Mouse (Mus musculus) MEL (cell line): ENCODE results near the gene Eif2ak4. TPM values are rescaled to one million over a fixed set of nuclear protein-coding genes. Genes with fewer than 3 reads are reported as not detected.

Source experiments
- DNase-seq: peaks from one replicate; pipeline ENCODE4 v3.0.0; 2011; ENCODE audit warnings: low read depth, low spot score
- H3K27ac ChIP-seq: 2 replicates; pipeline ENCODE4 v1.5.1; 2012; ENCODE audit warnings: low read depth, mild to moderate bottlenecking, control low read depth, low read length, moderate library complexity; ENCODE audit not compliant: control insufficient read depth
- H3K27me3 ChIP-seq, 2 experiments: fragments of 150-350 bp in 1 of 2; sonication (generic) in 1 of 2; 2 replicates each; pipeline ENCODE4 v1.6.1; 2012; ENCODE audit warnings: low read length in 2 of 2, mild to moderate bottlenecking in 2 of 2, improper control_type of control experiment in 1 of 2, moderate library complexity in 1 of 2; ENCODE audit not compliant: insufficient read depth in 2 of 2, control insufficient read depth in 1 of 2
- H3K36me3 ChIP-seq, 2 experiments: 2 replicates each; pipeline ENCODE4 v1.6.1; 2012 to 2014; ENCODE audit warnings: low read length in 2 of 2, improper control_type of control experiment in 1 of 2, inconsistent platforms in 1 of 2, mild to moderate bottlenecking in 1 of 2; ENCODE audit not compliant: insufficient read depth in 2 of 2, control insufficient read depth in 1 of 2
- H3K4me1 ChIP-seq, 2 experiments: fragments of 150-350 bp in 1 of 2; sonication (generic) in 1 of 2; 2 replicates each; pipeline ENCODE4 v1.6.1; 2012; ENCODE audit warnings: low read length in 2 of 2, improper control_type of control experiment in 1 of 2, mild to moderate bottlenecking in 1 of 2; ENCODE audit not compliant: insufficient read depth in 2 of 2, control insufficient read depth in 1 of 2
- H3K4me3 ChIP-seq, 2 experiments: fragments of 150-350 bp in 1 of 2; sonication (generic) in 1 of 2; 2 replicates each; pipeline ENCODE4 v1.5.1; 2012; ENCODE audit warnings: low read depth in 2 of 2, low read length in 2 of 2, mild to moderate bottlenecking in 2 of 2, moderate library complexity in 2 of 2, control low read depth in 1 of 2, improper control_type of control experiment in 1 of 2; ENCODE audit not compliant: control insufficient read depth in 1 of 2, insufficient read depth in 1 of 2
- H3K79me2 ChIP-seq: 2 replicates; pipeline ENCODE4 v1.6.1; 2012; ENCODE audit warnings: mild to moderate bottlenecking, low read length, moderate library complexity; ENCODE audit not compliant: control insufficient read depth, poor library complexity, insufficient read depth
- H3K9ac ChIP-seq: 2 replicates; pipeline ENCODE4 v1.6.1; 2012; ENCODE audit warnings: low read depth, mild to moderate bottlenecking, control low read depth, low read length, moderate library complexity; ENCODE audit not compliant: control insufficient read depth, poor library complexity, severe bottlenecking
- H3K9me3 ChIP-seq: fragments of 150-350 bp; sonication (generic); replicated peaks from 2 replicates; pipeline ENCODE4 v1.6.1; 2012; ENCODE audit warnings: mild to moderate bottlenecking, low read length, improper control_type of control experiment, moderate library complexity; ENCODE audit not compliant: insufficient read depth
- EP300 ChIP-seq, 2 experiments: IDR thresholded peaks; 2 replicates each; pipeline ENCODE4 v1.6.1; 2011; ENCODE audit warnings: improper control_type of control experiment in 2 of 2, low read length in 2 of 2, low read depth in 1 of 2, mild to moderate bottlenecking in 1 of 2
- ETS1 ChIP-seq: IDR thresholded peaks from 2 replicates; pipeline ENCODE4 v1.6.1; 2012; ENCODE audit warnings: low read depth, mild to moderate bottlenecking, inconsistent platforms, low read length, improper control_type of control experiment, moderate library complexity
- GABPA ChIP-seq: IDR thresholded peaks from 2 replicates; pipeline ENCODE4 v1.6.1; 2012; ENCODE audit warnings: low read depth, mild to moderate bottlenecking, inconsistent platforms, low read length, improper control_type of control experiment, moderate library complexity
- GATA1 ChIP-seq: IDR thresholded peaks from 2 replicates; pipeline ENCODE4 v1.6.1; 2011; ENCODE audit warnings: low read depth, low read length, improper control_type of control experiment
- JUND ChIP-seq: IDR thresholded peaks from 2 replicates; pipeline ENCODE4 v1.6.1; 2011; ENCODE audit warnings: low read depth, mild to moderate bottlenecking, improper control_type of control experiment, low read length
- KAT2A ChIP-seq: conservative IDR thresholded peaks from 2 replicates; pipeline ENCODE4 v1.6.1; 2012; ENCODE audit warnings: low read depth, low read length, improper control_type of control experiment, inconsistent platforms
- MAX ChIP-seq: IDR thresholded peaks from 2 replicates; pipeline ENCODE4 v1.6.1; 2011; ENCODE audit warnings: low read length, improper control_type of control experiment
- MAZ ChIP-seq: IDR thresholded peaks from 2 replicates; pipeline ENCODE4 v1.6.1; 2012; ENCODE audit warnings: low read depth, mild to moderate bottlenecking, inconsistent platforms, low read length, improper control_type of control experiment
- MXI1 ChIP-seq: IDR thresholded peaks from 2 replicates; pipeline ENCODE4 v1.6.1; 2011; ENCODE audit warnings: mild to moderate bottlenecking, low read depth, low read length, improper control_type of control experiment
- NELFE ChIP-seq: IDR thresholded peaks from 2 replicates; pipeline ENCODE4 v1.6.1; 2011; ENCODE audit warnings: low read depth, low read length, improper control_type of control experiment
- POLR2A ChIP-seq, 2 experiments: IDR thresholded peaks; 2 replicates each; pipeline ENCODE4 v1.6.1; 2011 to 2012; ENCODE audit warnings: low read length in 2 of 2, mild to moderate bottlenecking in 2 of 2, control low read depth in 1 of 2, improper control_type of control experiment in 1 of 2, low read depth in 1 of 2, moderate library complexity in 1 of 2; ENCODE audit not compliant: control insufficient read depth in 1 of 2, insufficient read depth in 1 of 2, poor library complexity in 1 of 2
- POLR2AphosphoS5 ChIP-seq: IDR thresholded peaks from 2 replicates; pipeline ENCODE4 v1.6.1; 2012; ENCODE audit warnings: low read depth, borderline replicate concordance, mild to moderate bottlenecking, inconsistent platforms, low read length, moderate library complexity, mixed read lengths
- RAD21 ChIP-seq: IDR thresholded peaks from 2 replicates; pipeline ENCODE4 v1.6.1; 2011; ENCODE audit warnings: mild to moderate bottlenecking, low read depth, low read length, improper control_type of control experiment
- SMC3 ChIP-seq: IDR thresholded peaks from 2 replicates; pipeline ENCODE4 v1.6.1; 2011; ENCODE audit warnings: low read depth, low read length, improper control_type of control experiment
- TBP ChIP-seq: IDR thresholded peaks from 2 replicates; pipeline ENCODE4 v1.8.0; 2011; ENCODE audit warnings: low read depth, low read length, improper control_type of control experiment
- USF1 ChIP-seq: IDR thresholded peaks from 2 replicates; pipeline ENCODE4 v1.6.1; 2014; ENCODE audit warnings: low read depth, mild to moderate bottlenecking, inconsistent platforms, low read length, improper control_type of control experiment, moderate library complexity
- ZKSCAN1 ChIP-seq: IDR thresholded peaks from 2 replicates; pipeline ENCODE4 v1.6.1; 2012; ENCODE audit warnings: low read depth, mild to moderate bottlenecking, inconsistent platforms, low read length, improper control_type of control experiment, moderate library complexity
- ZMIZ1 ChIP-seq: IDR thresholded peaks from 2 replicates; pipeline ENCODE4 v1.6.1; 2012; ENCODE audit warnings: low read depth, mild to moderate bottlenecking, inconsistent platforms, low read length, improper control_type of control experiment, moderate library complexity
- ZNF384 ChIP-seq: IDR thresholded peaks from 2 replicates; pipeline ENCODE4 v1.6.1; 2012; ENCODE audit warnings: low read depth, mild to moderate bottlenecking, inconsistent platforms, low read length, improper control_type of control experiment
- polyA plus RNA-seq, 2 experiments: library from polyadenylated mRNA; stranded (reverse) in 1 of 2; unstranded in 1 of 2; fragments of >175 nt in 1 of 2; fragments of >200 nt in 1 of 2; gene quantifications; 2 replicates each; pipeline versions ENCODE4 v1.2.1 to v1.2.4; 2012; ENCODE audit warnings: low replicate concordance in 2 of 2, low read depth in 1 of 2; ENCODE audit not compliant: insufficient read length in 2 of 2, insufficient read depth in 1 of 2, missing spikeins in 1 of 2
- total RNA-seq: library from RNA; depleted of rRNA; stranded (reverse); fragments of 300-350 nt; gene quantifications from 2 replicates; pipeline ENCODE4 v1.2.3, GENCODE M21; 2012

The Eif2ak4 gene
- total and polyA plus RNA-seq, 3 experiments, result 13.2 to 15.5 TPM; not detected in 1

- no peak for TF ChIP-seq NELFE
- no peak for TF ChIP-seq MAX
- no peak for TF ChIP-seq ZMIZ1
- TF ChIP-seq TBP, result no peak
- no peak for TF ChIP-seq ZNF384
- no peak for TF ChIP-seq MXI1
- no peak for TF ChIP-seq KAT2A
- TF ChIP-seq RAD21, result no peak
- TF ChIP-seq GABPA, result no peak
- TF ChIP-seq USF1, result no peak
- no peak for TF ChIP-seq ZKSCAN1
- Histone ChIP-seq H3K36me3 (peaks cover 0 to 7% of the 10 kb centered on the region in 2 experiments; a peak in 2 of 4 replicates), H3K79me2 (peaks cover 13% of the 10 kb centered on the region), H3K27me3 (no peaks in the 10 kb centered on the region), H3K4me1 (peaks cover 3 to 17% of the 10 kb centered on the region in 2 experiments), H3K9me3 (no peaks in the 10 kb centered on the region), H3K4me3 (no peak overlapping the region), H3K27ac (no peak overlapping the region), H3K9ac (no peak overlapping the region)
- DNase-seq, result no peak
Observed at GRCm38 (mm10) chr2:118483032-118483431, 94.6 kb downstream of the Eif2ak4 start.

- Histone ChIP-seq H3K9ac (no peak overlapping the region), H3K4me1 (peaks cover 3 to 14% of the 10 kb centered on the region in 2 experiments; a peak in 3 of 4 replicates), H3K27me3 (no peaks in the 10 kb centered on the region), H3K36me3 (peaks cover 0 to 6% of the 10 kb centered on the region in 2 experiments; a peak in 1 of 4 replicates), H3K4me3 (no peak overlapping the region), H3K79me2 (peaks cover under 1% of the 10 kb centered on the region), H3K27ac (no peak overlapping the region), H3K9me3 (no peaks in the 10 kb centered on the region)
- DNase-seq, result no peak
- TF ChIP-seq POLR2A (IDR thresholded peaks at IDR 0.05; ENCODE audit: control insufficient read depth in 1 of 2, insufficient read depth in 1 of 2, low read depth in 1 of 2, low read length in 2 of 2, poor library complexity in 1 of 2) (no peak), ETS1 (no peak), POLR2AphosphoS5 (no peak), EP300 (IDR thresholded peaks at IDR 0.05; ENCODE audit: low read depth in 1 of 2, low read length in 2 of 2) (no peak), SMC3 (no peak), GATA1 (no peak), ZMIZ1 (no peak), MAZ (no peak), JUND (no peak)
Observed at GRCm38 (mm10) chr2:118484386-118484898, 96.0 kb downstream of the Eif2ak4 start.
